Mouse (Mus musculus): Measurements from ENCODE around the gene Ipo5. TPM values are rescaled to one million over a fixed set of nuclear protein-coding genes. Genes with fewer than 3 reads are reported as not detected.
A peak's percentile ranks its signal among the peaks of the same experiment; 100 is the strongest.

The Ipo5 gene
- polyA plus RNA-seq, 1 experiment: 60.4 TPM

DNA sequence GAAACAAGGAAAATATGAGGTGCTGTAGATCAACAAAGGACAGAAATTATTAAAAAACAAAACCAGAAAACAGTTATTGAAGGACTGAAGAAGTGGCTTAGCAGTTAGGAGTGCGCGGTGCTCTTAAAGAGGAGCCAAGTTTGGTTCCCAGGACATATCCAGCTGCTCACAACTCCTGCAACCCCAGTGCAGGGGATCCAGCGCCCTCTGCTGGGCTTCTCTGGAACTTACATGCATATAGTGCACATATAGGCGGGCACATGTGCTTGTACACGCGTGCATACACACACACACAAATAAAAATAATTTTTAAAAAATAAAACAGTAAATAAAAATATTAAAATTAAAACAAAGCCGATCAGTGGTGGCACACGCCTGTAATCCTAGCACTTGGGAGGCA lies 59.6 kb downstream of the Ipo5 start:
- DNase-seq: no peak
- Histone ChIP-seq H3K27me3 (ENCODE audit: control insufficient read depth, insufficient read depth, low read length) (no peaks in the 10 kb centered on the region; the same call in 1 of the 2 replicates), H3K27ac (ENCODE audit: insufficient read depth, low read length) (no peak overlapping the region), H3K4me3 (replicated peaks; ENCODE audit: insufficient read depth, low read depth, low read length) (no peak overlapping the region), H3K4me1 (ENCODE audit: control insufficient read depth, insufficient read depth, low read length) (no peaks in the 10 kb centered on the region)
- 84% methylated on average over 8 of the region's 8 CpGs for WGBS
- no peak for TF ChIP-seq POLR2A (IDR thresholded peaks at IDR 0.05; ENCODE audit: borderline replicate concordance, insufficient read depth, low read length)
- 0 out of 2 replicates have a peak, but pooled peaks have one; percentile 9 for TF ChIP-seq CTCF (IDR thresholded peaks at IDR 0.05; ENCODE audit: borderline replicate concordance, insufficient read depth, low read depth, low read length)

- Histone ChIP-seq H3K4me1 (ENCODE audit: control insufficient read depth, insufficient read depth, low read length) (no peaks in the 10 kb centered on the region), H3K27me3 (ENCODE audit: control insufficient read depth, insufficient read depth, low read length) (no peaks in the 10 kb centered on the region; the same call in 1 of the 2 replicates), H3K4me3 (replicated peaks; ENCODE audit: insufficient read depth, low read depth, low read length) (no peak overlapping the region), H3K27ac (ENCODE audit: insufficient read depth, low read length) (no peak overlapping the region)
- DNase-seq: no peak
- TF ChIP-seq POLR2A (IDR thresholded peaks at IDR 0.05; ENCODE audit: borderline replicate concordance, insufficient read depth, low read length): no peak
- TF ChIP-seq CTCF (IDR thresholded peaks at IDR 0.05; ENCODE audit: borderline replicate concordance, insufficient read depth, low read depth, low read length): peak; percentile 13; the same call in 1 of the 2 replicates
- WGBS: 71% methylated on average over 6 of the region's 6 CpGs
Measured at GRCm38 (mm10) chr14:120971313-120971712, 60.3 kb downstream of the Ipo5 start.

- TF ChIP-seq POLR2A (IDR thresholded peaks at IDR 0.05; ENCODE audit: borderline replicate concordance, insufficient read depth, low read length) (no peak), CTCF (IDR thresholded peaks at IDR 0.05; ENCODE audit: borderline replicate concordance, insufficient read depth, low read depth, low read length) (peak; percentile 43; the same call in 1 of the 2 replicates)
- WGBS: 37% methylated on average over 3 of the region's 3 CpGs
- peak; percentile 11 to 27 for DNase-seq
- Histone ChIP-seq H3K27me3 (ENCODE audit: control insufficient read depth, insufficient read depth, low read length) (no peaks in the 10 kb centered on the region; the same call in 1 of the 2 replicates), H3K27ac (ENCODE audit: insufficient read depth, low read length) (no peak overlapping the region), H3K4me1 (ENCODE audit: control insufficient read depth, insufficient read depth, low read length) (no peaks in the 10 kb centered on the region), H3K4me3 (replicated peaks; ENCODE audit: insufficient read depth, low read depth, low read length) (no peak overlapping the region)
Measured at GRCm38 (mm10) chr14:120979559-120979958, 68.5 kb downstream of the Ipo5 start.

DNA sequence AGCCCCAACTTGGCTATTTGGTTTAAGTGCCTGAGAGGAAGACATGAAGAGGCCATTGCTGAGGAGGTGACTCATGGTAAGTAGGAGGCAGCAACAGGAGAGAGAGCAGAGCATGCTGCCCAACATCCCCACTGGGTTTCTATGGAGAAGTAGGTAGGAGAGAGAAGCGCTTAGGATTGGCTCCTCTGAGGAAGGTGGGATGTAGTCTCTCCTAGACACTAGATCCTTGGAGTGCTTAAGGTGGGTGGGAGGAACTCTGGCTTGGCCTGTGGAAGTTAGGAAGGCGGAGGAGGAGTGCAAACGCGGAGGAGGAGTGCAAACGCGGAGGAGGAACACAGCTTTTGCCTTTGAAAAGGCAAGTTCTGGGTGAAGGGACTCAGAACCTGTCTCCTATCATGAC lies 78.1 kb downstream of the Ipo5 start:
- 70% methylated on average over 6 of the region's 6 CpGs for WGBS
- DNase-seq: no peak
- no peak for TF ChIP-seq POLR2A (IDR thresholded peaks at IDR 0.05; ENCODE audit: borderline replicate concordance, insufficient read depth, low read length)
- Histone ChIP-seq H3K4me1 (ENCODE audit: control insufficient read depth, insufficient read depth, low read length) (no peaks in the 10 kb centered on the region), H3K27me3 (ENCODE audit: control insufficient read depth, insufficient read depth, low read length) (no peaks in the 10 kb centered on the region), H3K4me3 (replicated peaks; ENCODE audit: insufficient read depth, low read depth, low read length) (no peak overlapping the region), H3K27ac (ENCODE audit: insufficient read depth, low read length) (no peak overlapping the region)

Other genes starting within 250 kb of the Ipo5 start
- 43.3 and 44.4 TPM in 2 replicates for gene Farp1, start 124.0 kb downstream of the Ipo5 start, polyA plus RNA-seq (2012; rRNA removed)

Data from cerebellum, adult 2 months (tissue).